Mouse (Mus musculus) spleen, adult 2 months (tissue): ENCODE measurements around the gene Fxyd6. TPM values are rescaled to one million over a fixed set of nuclear protein-coding genes. Genes with fewer than 3 reads are reported as not detected.

Experiments used
- DNase-seq, 2 experiments: peaks; one replicate each; pipeline versions ENCODE4 v3.0.0 to v3.0.0-alpha.2; 2012 to 2021; ENCODE audit warnings: low spot score in 2 of 2, low read depth in 1 of 2
- H3K27ac ChIP-seq: fragments of 200-500 bp; 2 replicates; pipeline ENCODE4 v1.5.1; 2012; ENCODE audit warnings: low read length, inconsistent platforms; ENCODE audit not compliant: insufficient read depth
- H3K27me3 ChIP-seq: fragments of 200-500 bp; 2 replicates; pipeline ENCODE4 v1.6.1; 2012; ENCODE audit warnings: mild to moderate bottlenecking, moderate library complexity, low read length, inconsistent platforms; ENCODE audit not compliant: control insufficient read depth, insufficient read depth
- H3K36me3 ChIP-seq: fragments of 200-500 bp; 2 replicates; pipeline ENCODE4 v1.6.1; 2012; ENCODE audit warnings: mild to moderate bottlenecking, low read length, inconsistent platforms; ENCODE audit not compliant: control insufficient read depth, insufficient read depth
- H3K4me1 ChIP-seq: fragments of 200-500 bp; 2 replicates; pipeline ENCODE4 v1.6.1; 2011; ENCODE audit warnings: inconsistent platforms; ENCODE audit not compliant: control insufficient read depth, insufficient read depth, insufficient read length
- H3K4me3 ChIP-seq: fragments of 200-500 bp; 2 replicates; pipeline ENCODE4 v1.5.1; 2011; ENCODE audit warnings: mild to moderate bottlenecking, inconsistent platforms; ENCODE audit not compliant: insufficient read depth, insufficient read length; ENCODE audit errors: extremely low read depth
- CTCF ChIP-seq: fragments of 200-500 bp; IDR thresholded peaks from 2 replicates; pipeline ENCODE4 v1.5.1; 2011; ENCODE audit warnings: mild to moderate bottlenecking, inconsistent platforms; ENCODE audit not compliant: insufficient read depth, insufficient read length, insufficient replicate concordance; ENCODE audit errors: extremely low read depth
- POLR2A ChIP-seq: fragments of 200-500 bp; IDR thresholded peaks from 2 replicates; pipeline ENCODE4 v1.6.1; 2011; ENCODE audit warnings: low read depth, low read length, inconsistent platforms
- WGBS: fragments of 180-500 bp; shearing (Covaris S2); methylation state at CpG from one replicate; pipeline ENCODE4 v1.1.7; 2018; 5-methylcytosine and 5-hydroxymethylcytosine counted together
- polyA plus RNA-seq: library from polyadenylated mRNA; depleted of rRNA; stranded (reverse); fragments of >200 nt; gene quantifications from 2 replicates; pipeline ENCODE4 v1.2.3, GENCODE M21; 2012

The Fxyd6 gene
- polyA plus RNA-seq, 1 experiment: 22.3 TPM

DNA sequence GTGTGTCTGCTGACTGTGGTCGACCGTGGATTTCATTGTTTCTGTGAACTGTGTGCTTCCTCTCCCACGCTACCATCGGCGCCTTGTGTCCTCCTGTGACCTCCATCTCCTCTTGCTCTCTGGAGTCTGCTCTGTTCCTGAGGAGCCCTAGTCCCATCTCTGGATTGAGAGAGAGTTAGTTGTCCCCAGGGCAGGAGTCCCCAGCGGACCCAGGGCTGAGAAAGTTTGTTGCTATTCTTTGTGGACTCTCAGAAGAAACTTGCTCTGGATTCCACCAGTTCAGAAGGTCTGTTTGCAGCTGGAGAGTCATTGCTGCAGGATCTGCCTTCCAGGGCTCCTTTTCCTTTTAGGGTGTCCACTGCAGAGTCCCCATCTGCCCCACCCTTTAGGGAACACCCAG is 25.2 kb downstream of the Fxyd6 start:
- WGBS: 77% methylated on average over 6 of the region's 6 CpGs
- H3K27ac ChIP-seq: no peak overlapping the region
- no peaks in the 10 kb centered on the region for H3K27me3 ChIP-seq
- no peak overlapping the region for H3K4me3 ChIP-seq
- no peak for DNase-seq
- no peak for TF ChIP-seq POLR2A
- TF ChIP-seq CTCF: no peak
- no peaks in the 10 kb centered on the region for H3K4me1 ChIP-seq
- H3K36me3 ChIP-seq: no peaks in the 10 kb centered on the region

DNA sequence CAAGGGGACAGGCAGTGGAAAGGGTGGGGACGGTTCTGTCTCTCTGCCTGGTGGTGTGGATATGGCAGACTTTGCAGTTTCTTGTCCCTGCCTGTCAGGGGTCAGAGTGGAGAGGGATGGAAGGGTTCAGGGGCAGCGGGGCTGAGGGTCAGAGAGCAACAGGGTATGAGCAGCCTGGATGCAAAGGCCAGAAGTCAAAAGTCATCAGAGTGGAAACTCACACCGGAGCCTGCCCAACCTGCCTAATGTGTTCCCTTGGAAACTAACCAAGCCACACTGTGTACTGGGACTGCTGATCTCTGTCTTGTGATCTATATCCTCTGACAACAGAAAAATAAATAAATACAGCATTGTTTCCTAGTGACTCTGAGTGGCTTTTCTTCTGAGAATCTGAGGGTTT is 25.8 kb downstream of the Fxyd6 start:
- Histone ChIP-seq H3K27me3 (no peaks in the 10 kb centered on the region), H3K27ac (no peak overlapping the region)
- no peak for DNase-seq

DNA sequence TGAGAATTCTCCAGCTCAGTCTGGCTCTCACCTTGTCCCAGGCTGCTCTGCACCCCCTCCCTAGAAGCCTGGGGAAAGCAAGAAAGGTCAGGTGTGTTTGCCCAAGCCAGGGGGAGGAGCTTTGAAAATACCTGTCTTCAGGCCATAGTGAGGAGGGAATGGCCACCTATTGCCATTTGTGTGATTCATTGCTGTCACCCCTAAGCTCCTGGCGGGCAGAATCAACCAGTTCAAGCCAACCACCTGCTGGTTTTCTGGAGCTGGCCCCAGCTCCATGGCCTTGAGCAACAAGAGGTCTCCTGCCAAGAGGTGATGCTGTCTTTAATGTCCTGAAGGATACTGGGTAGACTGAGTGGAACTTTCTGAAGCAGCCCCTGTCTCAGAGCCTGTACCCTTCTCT is 28.4 kb downstream of the Fxyd6 start:
- no peak for DNase-seq
- Histone ChIP-seq H3K4me3 (no peak overlapping the region), H3K27ac (no peak overlapping the region), H3K27me3 (no peaks in the 10 kb centered on the region; the same call in 1 of the 2 replicates), H3K4me1 (no peaks in the 10 kb centered on the region), H3K36me3 (no peaks in the 10 kb centered on the region)
- TF ChIP-seq CTCF: no peak
- no peak for TF ChIP-seq POLR2A
- 67% methylated on average over 1 of the region's 1 CpGs for WGBS

More for the DNA sequence above, 25.8 kb downstream of the Fxyd6 start:
- TF ChIP-seq POLR2A (no peak), CTCF (no peak)
- no peaks in the 10 kb centered on the region for H3K36me3 ChIP-seq
- 87% methylated on average over 3 of the region's 3 CpGs for WGBS
- H3K4me1 ChIP-seq: no peaks in the 10 kb centered on the region
- H3K4me3 ChIP-seq: no peak overlapping the region

DNA sequence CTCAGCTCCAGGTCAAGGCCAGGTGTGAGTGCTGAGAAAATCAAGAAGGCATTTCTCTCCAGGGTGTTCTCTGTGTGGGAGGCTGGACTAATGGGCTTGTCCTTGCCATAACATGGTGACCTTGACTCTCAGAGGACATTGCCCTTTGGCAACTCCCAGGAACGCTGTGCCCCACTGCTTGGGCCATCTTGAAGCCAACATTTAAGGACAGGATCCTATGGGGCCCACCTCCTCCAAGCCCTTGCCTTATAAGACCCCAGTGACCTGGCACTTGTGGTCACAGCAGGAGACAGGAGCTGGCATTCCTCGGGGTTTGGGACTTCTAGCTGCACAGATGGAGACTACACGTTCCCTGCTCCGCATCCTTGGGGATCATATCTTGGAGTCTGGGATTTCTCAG is 29.4 kb downstream of the Fxyd6 start, which contains the start of gene Fxyd2:
TSS of gene Fxyd2 (plus strand) at position 236 of the 400 bp plus-strand sequence.
- Histone ChIP-seq H3K4me3 (no peak within 1 kb of the TSS), H3K27ac (no peak within 1 kb of the TSS), H3K36me3 (no peaks in the 10 kb centered on the region), H3K27me3 (no peaks in the 10 kb centered on the region; the same call in 1 of the 2 replicates), H3K4me1 (no peaks in the 10 kb centered on the region)
- no peak for DNase-seq
- WGBS: 82% methylated on average over 4 of the region's 4 CpGs
- TF ChIP-seq POLR2A: no peak
- no peak for TF ChIP-seq CTCF

DNA sequence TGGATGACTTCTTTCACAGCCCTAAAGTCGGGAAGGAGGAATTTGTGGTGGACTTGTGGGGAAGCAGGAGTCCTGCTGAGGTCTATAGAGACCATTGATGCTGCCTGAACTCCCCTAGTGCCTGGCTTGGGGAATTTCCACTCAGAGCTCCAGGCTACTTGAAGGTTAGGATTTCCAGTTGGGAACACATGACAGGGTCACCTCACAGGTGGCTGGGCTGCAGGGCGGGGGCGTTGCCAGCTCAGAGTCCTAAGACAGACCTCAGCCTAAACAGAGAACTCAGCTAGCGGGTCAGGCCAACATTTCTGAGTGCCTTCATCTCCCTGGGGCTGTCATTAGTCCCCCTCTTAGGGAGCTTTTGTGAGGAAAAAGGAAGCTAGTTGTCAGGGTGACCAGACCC is 31.9 kb downstream of the Fxyd6 start:
- H3K4me3 ChIP-seq: no peak overlapping the region
- H3K27ac ChIP-seq: no peak overlapping the region
- TF ChIP-seq POLR2A (no peak), CTCF (no peak)
- H3K36me3 ChIP-seq: no peaks in the 10 kb centered on the region
- DNase-seq: no peak
- no peaks in the 10 kb centered on the region; the same call in 1 of the 2 replicates for H3K27me3 ChIP-seq
- WGBS: 66% methylated on average over 4 of the region's 4 CpGs
- H3K4me1 ChIP-seq: no peaks in the 10 kb centered on the region

DNA sequence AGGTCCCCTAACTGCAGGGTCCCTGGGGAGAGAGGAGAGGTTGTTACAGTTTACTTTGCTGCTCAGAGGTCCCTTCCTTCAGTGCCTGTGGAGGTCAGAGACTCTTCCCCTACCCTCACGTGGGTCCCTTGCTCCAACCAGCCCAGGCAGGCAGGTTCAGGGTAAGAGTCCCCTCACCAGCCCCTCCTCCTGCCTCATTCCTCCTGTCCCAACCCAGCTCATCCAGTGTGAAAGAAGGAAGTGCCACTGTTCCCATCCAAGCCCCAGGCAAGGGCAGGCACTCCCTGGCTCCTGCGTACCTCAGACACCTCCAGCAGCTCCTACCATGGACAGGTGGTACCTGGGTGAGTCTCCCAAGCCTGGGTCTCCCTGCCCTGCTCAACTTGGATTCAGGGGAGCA is 33.0 kb downstream of the Fxyd6 start:
- no peaks in the 10 kb centered on the region; the same call in 1 of the 2 replicates for H3K27me3 ChIP-seq
- DNase-seq: no peak
- 43% methylated on average over 2 of the region's 2 CpGs for WGBS
- no peaks in the 10 kb centered on the region for H3K4me1 ChIP-seq
- H3K27ac ChIP-seq: no peak overlapping the region
- no peak overlapping the region for H3K4me3 ChIP-seq
- no peaks in the 10 kb centered on the region for H3K36me3 ChIP-seq
- TF ChIP-seq CTCF: no peak
- TF ChIP-seq POLR2A: no peak

DNA sequence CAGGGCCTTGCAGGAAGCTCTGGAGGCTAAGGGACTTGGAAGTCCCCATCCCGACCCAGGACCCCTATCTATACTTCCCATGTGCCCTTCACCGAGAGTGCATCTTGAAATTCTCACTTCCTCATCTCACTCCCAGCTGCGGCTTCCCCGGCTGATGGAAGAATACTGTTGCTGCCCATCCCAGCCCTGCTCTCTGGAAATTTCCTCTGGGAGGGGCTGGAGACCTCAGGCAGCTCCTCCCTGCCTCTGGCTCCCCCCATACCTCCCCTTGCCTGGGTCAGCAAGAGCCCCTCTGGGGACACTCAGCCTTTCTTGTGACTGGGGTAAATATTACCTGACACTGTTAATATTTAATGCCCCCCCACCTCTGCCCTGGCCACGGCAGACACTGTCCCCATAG is 35.7 kb downstream of the Fxyd6 start:
- H3K27ac ChIP-seq: no peak overlapping the region
- TF ChIP-seq CTCF: no peak
- TF ChIP-seq POLR2A: no peak
- H3K4me3 ChIP-seq: no peak overlapping the region
- H3K4me1 ChIP-seq: no peaks in the 10 kb centered on the region; the same call in 1 of the 2 replicates
- DNase-seq: no peak
- no peaks in the 10 kb centered on the region for H3K36me3 ChIP-seq
- no peaks in the 10 kb centered on the region; the same call in 1 of the 2 replicates for H3K27me3 ChIP-seq
- WGBS: 21% methylated on average over 5 of the region's 5 CpGs
